Mouse (Mus musculus) intestine, embryonic 14.5 days (tissue): ENCODE measurements around the gene Adar. TPM values are rescaled to one million over a fixed set of nuclear protein-coding genes. Genes with fewer than 3 reads are reported as not detected.

ENCODE experiments used
- ATAC-seq: fragments of 200-750 bp; cut with Nextera tagmentation; replicated peaks from 2 replicates; pipeline ENCODE4 v1.8.0; 2017; ENCODE audit warnings: low read depth, moderate number of reproducible peaks, moderate TSS enrichment, moderate library complexity; ENCODE audit not compliant: low FRiP score, low TSS enrichment
- DNase-seq: peaks from one replicate; pipeline ENCODE4 v3.0.0-alpha.2; 2018; ENCODE audit warnings: low spot score
- H3K27ac ChIP-seq: fragments of 300-500 bp; sonication (generic); 2 replicates; pipeline ENCODE4 v1.5.1; 2014; ENCODE audit warnings: low read depth, mild to moderate bottlenecking, control low read depth
- H3K27me3 ChIP-seq: fragments of 300-500 bp; sonication (generic); replicated peaks from 2 replicates; pipeline ENCODE4 v1.6.1; 2014; ENCODE audit warnings: low read length, control low read depth; ENCODE audit not compliant: control insufficient read depth, insufficient read depth
- H3K36me3 ChIP-seq: fragments of 300-500 bp; sonication (generic); 2 replicates; pipeline ENCODE4 v1.6.1; 2014; ENCODE audit warnings: low read length, control low read depth; ENCODE audit not compliant: control insufficient read depth, insufficient read depth
- H3K4me1 ChIP-seq: fragments of 300-500 bp; sonication (generic); replicated peaks from 2 replicates; pipeline ENCODE4 v1.6.1; 2014; ENCODE audit warnings: low read length, control low read depth, mixed read lengths; ENCODE audit not compliant: control insufficient read depth, insufficient read depth
- H3K4me2 ChIP-seq: fragments of 300-500 bp; sonication (generic); 2 replicates; pipeline ENCODE4 v1.6.1; 2014; ENCODE audit warnings: low read length
- H3K4me3 ChIP-seq: fragments of 300-500 bp; sonication (generic); 2 replicates; pipeline ENCODE4 v1.5.1; 2014; ENCODE audit warnings: low read depth, low read length, control low read depth, mixed read lengths
- H3K9ac ChIP-seq: fragments of 300-500 bp; sonication (generic); 2 replicates; pipeline ENCODE4 v1.6.1; 2014; ENCODE audit warnings: mild to moderate bottlenecking, low read length
- H3K9me3 ChIP-seq: fragments of 300-500 bp; sonication (generic); 2 replicates; pipeline ENCODE4 v1.6.1; 2016; ENCODE audit warnings: low read length, control low read depth; ENCODE audit not compliant: control insufficient read depth
- WGBS: fragments of 180-500 bp; shearing (Covaris S2); extraction: QIAGEN DNeasy Blood & Tissue Kit; methylation state at CpG from one replicate; pipeline ENCODE4 v1.1.7; 2014; 5-methylcytosine and 5-hydroxymethylcytosine counted together
- polyA plus RNA-seq: library from polyadenylated mRNA; unstranded; fragments of >200 nt; fragmentation: Nextera tagmentation; extraction: Ambion mirVana; gene quantifications from 2 replicates; pipeline ENCODE4 v1.2.1, GENCODE M21; 2014

The Adar gene
- 13.4 and 14.5 TPM in 2 replicates for polyA plus RNA-seq

- ATAC-seq (peak; percentile 84), DNase-seq (peak; percentile 95)
- Histone ChIP-seq H3K27ac (peak within 1 kb of the TSS; percentile 57; the same call in 1 of the 2 replicates), H3K36me3 (no peaks in the 10 kb centered on the region), H3K9ac (peak within 1 kb of the TSS; percentile 78), H3K4me3 (peak within 1 kb of the TSS; percentile 86), H3K27me3 (no peaks in the 10 kb centered on the region), H3K9me3 (no peaks in the 10 kb centered on the region), H3K4me2 (peak within 1 kb of the TSS; percentile 83), H3K4me1 (peaks cover 13% of the 10 kb centered on the region)
- 5% methylated on average over 28 of the region's 28 CpGs for WGBS
Measured at GRCm38 (mm10) chr3:89714359-89715206, at the start of gene Adar. Gene Adar, plus strand, starts transcription at chr3:89715022.

- Histone ChIP-seq H3K4me1 (no peaks in the 10 kb centered on the region; the same call in 1 of the 2 replicates), H3K9me3 (no peaks in the 10 kb centered on the region), H3K27me3 (no peaks in the 10 kb centered on the region), H3K4me3 (no peak overlapping the region), H3K27ac (no peak overlapping the region), H3K4me2 (peak overlapping the region; percentile 23), H3K9ac (no peak overlapping the region), H3K36me3 (no peaks in the 10 kb centered on the region)
- no peak for ATAC-seq
- 36% methylated on average over 11 of the region's 11 CpGs for WGBS
- no peak for DNase-seq
Measured at GRCm38 (mm10) chr3:89667131-89667530, 47.7 kb upstream of the Adar start.

GRCm38 (mm10) chr3:89671334-89671733 is 43.5 kb upstream of the Adar start:
- no peak overlapping the region for H3K27ac ChIP-seq

GRCm38 (mm10) chr3:89672573-89673317 is 42.1 kb upstream of the Adar start:
- no peak overlapping the region for H3K4me3 ChIP-seq
- ATAC-seq (no peak), DNase-seq (no peak)
- no peak overlapping the region for H3K4me2 ChIP-seq
- no peak overlapping the region for H3K27ac ChIP-seq
- H3K4me1 ChIP-seq: no peaks in the 10 kb centered on the region
- H3K27me3 ChIP-seq: no peaks in the 10 kb centered on the region
- H3K36me3 ChIP-seq: no peaks in the 10 kb centered on the region
- no peaks in the 10 kb centered on the region for H3K9me3 ChIP-seq
- H3K9ac ChIP-seq: no peak overlapping the region
- 80% methylated on average over 12 of the region's 12 CpGs for WGBS

More at GRCm38 (mm10) chr3:89671334-89671733, 43.5 kb upstream of the Adar start:
- Histone ChIP-seq H3K4me1 (no peaks in the 10 kb centered on the region; the same call in 1 of the 2 replicates), H3K9me3 (no peaks in the 10 kb centered on the region), H3K4me2 (no peak overlapping the region), H3K36me3 (no peaks in the 10 kb centered on the region), H3K4me3 (no peak overlapping the region), H3K27me3 (no peaks in the 10 kb centered on the region), H3K9ac (no peak overlapping the region)
- ATAC-seq: no peak
- no peak for DNase-seq
- WGBS: 58% methylated on average over 6 of the region's 6 CpGs

- Histone ChIP-seq H3K9me3 (no peaks in the 10 kb centered on the region), H3K4me3 (no peak overlapping the region), H3K4me1 (no peaks in the 10 kb centered on the region), H3K4me2 (no peak overlapping the region), H3K27me3 (no peaks in the 10 kb centered on the region), H3K9ac (no peak overlapping the region), H3K36me3 (no peaks in the 10 kb centered on the region), H3K27ac (no peak overlapping the region)
- 78% methylated on average over 5 of the region's 5 CpGs for WGBS
- DNase-seq (no peak), ATAC-seq (no peak)
Measured at GRCm38 (mm10) chr3:89677617-89678016, 37.2 kb upstream of the Adar start.

GRCm38 (mm10) chr3:89686031-89686430 is 28.8 kb upstream of the Adar start:
- H3K9ac ChIP-seq: no peak overlapping the region
- H3K27me3 ChIP-seq: no peaks in the 10 kb centered on the region
- H3K36me3 ChIP-seq: no peaks in the 10 kb centered on the region
- H3K4me2 ChIP-seq: no peak overlapping the region
- WGBS: 43% methylated on average over 5 of the region's 5 CpGs
- no peak overlapping the region for H3K4me3 ChIP-seq
- H3K4me1 ChIP-seq: 0 out of 2 replicates have a peak, but pooled peaks cover 2% of the 10 kb centered on the region
- H3K27ac ChIP-seq: no peak overlapping the region
- DNase-seq (no peak), ATAC-seq (no peak)
- 0 out of 2 replicates have a peak, but pooled peaks cover 3% of the 10 kb centered on the region for H3K9me3 ChIP-seq

GRCm38 (mm10) chr3:89688694-89689581 is 25.9 kb upstream of the Adar start:
- Histone ChIP-seq H3K9me3 (peaks cover 9% of the 10 kb centered on the region; the same call in 1 of the 2 replicates), H3K27me3 (no peaks in the 10 kb centered on the region), H3K36me3 (no peaks in the 10 kb centered on the region), H3K4me2 (peak overlapping the region; percentile 63), H3K4me3 (peak overlapping the region; percentile 32), H3K27ac (no peak overlapping the region), H3K4me1 (0 out of 2 replicates have a peak, but pooled peaks cover 2% of the 10 kb centered on the region), H3K9ac (peak overlapping the region; percentile 43)
- ATAC-seq (peak; percentile 85), DNase-seq (peak; percentile 95)
- 6% methylated on average over 25 of the region's 25 CpGs for WGBS

GRCm38 (mm10) chr3:89691776-89692175 is 23.0 kb upstream of the Adar start:
- ATAC-seq: no peak

More at GRCm38 (mm10) chr3:89691776-89692175, 23.0 kb upstream of the Adar start:
- Histone ChIP-seq H3K27me3 (no peaks in the 10 kb centered on the region), H3K9me3 (peaks cover 9% of the 10 kb centered on the region; the same call in 1 of the 2 replicates), H3K36me3 (no peaks in the 10 kb centered on the region), H3K4me1 (0 out of 2 replicates have a peak, but pooled peaks cover 2% of the 10 kb centered on the region), H3K27ac (no peak overlapping the region), H3K4me2 (no peak overlapping the region), H3K4me3 (no peak overlapping the region), H3K9ac (no peak overlapping the region)
- DNase-seq: no peak
- WGBS: 62% methylated on average over 9 of the region's 9 CpGs
